Mouse (Mus musculus) lung, postnatal 36 days (tissue): ENCODE results near the gene Man2b1.

Source experiments
- DNase-seq: peaks from one replicate; pipeline ENCODE4 v3.0.0; 2022; ENCODE audit warnings: mixed read lengths

Gene Man2b1

GRCm38 (mm10) chr8:85083108-85083813 is at the start of gene Man2b1:
Man2b1 (plus strand) TSS chr8:85083270.
- DNase-seq: peak; percentile 98

DNA sequence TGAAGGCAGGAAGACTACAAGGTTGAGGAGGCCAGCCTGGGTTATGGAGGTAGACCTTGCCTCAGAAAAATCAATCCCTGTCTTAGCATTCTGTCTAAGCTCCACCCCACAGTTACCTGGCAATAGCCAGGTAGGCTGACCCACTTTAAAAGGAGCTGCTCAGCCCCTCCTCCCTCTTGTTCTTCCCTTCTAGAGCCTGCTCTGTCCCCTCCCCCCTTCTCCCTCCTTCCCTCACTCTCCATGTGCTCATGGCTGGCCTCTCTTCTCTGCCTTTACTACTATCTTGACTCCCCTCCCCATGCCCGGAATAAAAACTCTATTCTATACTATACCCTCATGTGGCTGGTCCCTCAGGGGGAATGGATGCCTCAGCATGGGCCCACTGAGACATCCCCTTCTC is 49.2 kb upstream of the Man2b1 start:
- peak; percentile 64 for DNase-seq

DNA sequence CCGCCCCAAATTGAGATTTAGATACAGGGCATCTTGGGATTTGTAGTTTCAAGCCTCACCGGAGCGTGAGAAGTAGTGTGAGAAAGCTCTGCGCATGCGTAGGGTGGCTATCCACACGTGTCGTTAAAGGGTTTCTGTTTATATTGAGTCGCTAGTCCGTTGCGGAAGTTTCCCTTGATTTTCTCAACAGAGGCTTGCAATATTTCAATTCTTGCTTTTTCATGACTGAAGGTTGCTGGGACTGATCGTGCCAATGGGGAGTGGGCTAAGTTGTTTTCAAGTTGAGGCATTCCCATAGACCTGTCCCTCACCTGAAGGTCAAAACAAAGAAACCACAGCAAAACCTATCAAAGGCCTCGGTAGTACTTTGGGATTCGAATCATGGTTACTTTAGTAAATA is 48.3 kb upstream of the Man2b1 start:
- peak; percentile 90 for DNase-seq

DNA sequence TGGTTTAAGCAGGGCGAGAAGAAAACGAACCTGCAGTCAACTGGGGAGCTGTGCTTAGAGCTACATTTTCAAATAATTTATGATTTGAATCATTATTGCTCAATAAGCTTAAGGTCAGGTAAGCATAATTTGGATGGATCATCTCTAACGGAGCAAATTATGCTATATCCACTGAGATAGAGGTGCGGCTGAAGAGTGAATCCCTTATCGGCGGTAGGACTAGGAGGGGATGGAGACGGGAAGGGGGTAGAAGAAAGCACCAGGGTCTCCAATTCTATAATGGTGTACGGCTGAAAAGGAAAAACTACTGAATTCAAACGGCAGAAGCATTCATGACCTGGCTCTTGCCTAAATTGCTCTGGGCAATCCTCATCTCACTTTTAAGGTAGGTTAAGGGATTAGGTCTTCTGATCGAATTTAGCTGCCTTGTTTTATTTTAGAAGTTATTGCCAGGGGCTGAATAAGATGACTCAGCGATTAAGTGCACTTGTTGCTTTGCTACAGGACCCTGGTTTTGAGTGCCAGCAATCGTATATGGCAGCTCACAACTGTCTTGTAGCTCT is 47.8 kb upstream of the Man2b1 start:
- no peak for DNase-seq

GRCm38 (mm10) chr8:85035728-85036310 is 47.3 kb upstream of the Man2b1 start:
- peak; percentile 21 for DNase-seq

DNA sequence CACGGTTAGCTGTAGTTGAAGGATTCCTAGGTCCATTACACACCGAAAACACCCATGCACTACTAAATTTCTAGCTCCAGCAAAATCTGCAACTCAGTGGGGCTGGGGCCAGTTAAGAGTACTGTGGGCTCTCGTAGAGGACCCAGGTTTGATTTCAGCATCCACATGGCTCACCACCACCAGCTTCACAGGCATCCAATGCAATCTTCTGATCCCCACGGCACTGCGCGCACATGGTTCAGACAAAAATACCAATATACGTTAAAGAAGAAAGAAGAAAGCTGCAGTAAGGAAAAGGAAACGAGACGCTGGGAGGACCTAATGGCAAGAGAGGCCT is 46.7 kb upstream of the Man2b1 start:
- no peak for DNase-seq

- peak; percentile 98 for DNase-seq
Observed at GRCm38 (mm10) chr8:85036718-85037365, 46.2 kb upstream of the Man2b1 start, which contains the start of gene Tnpo2. Tnpo2 (plus strand) TSS chr8:85036915.

- DNase-seq: no peak
Observed at GRCm38 (mm10) chr8:85037366-85037680, 45.7 kb upstream of the Man2b1 start.

GRCm38 (mm10) chr8:85037681-85038531 is 45.2 kb upstream of the Man2b1 start:
- DNase-seq: peak; percentile 52

- DNase-seq: peak; percentile 10
Observed at GRCm38 (mm10) chr8:85043619-85044018, 39.5 kb upstream of the Man2b1 start.

GRCm38 (mm10) chr8:85057367-85057766 is 25.7 kb upstream of the Man2b1 start:
- no peak for DNase-seq

DNA sequence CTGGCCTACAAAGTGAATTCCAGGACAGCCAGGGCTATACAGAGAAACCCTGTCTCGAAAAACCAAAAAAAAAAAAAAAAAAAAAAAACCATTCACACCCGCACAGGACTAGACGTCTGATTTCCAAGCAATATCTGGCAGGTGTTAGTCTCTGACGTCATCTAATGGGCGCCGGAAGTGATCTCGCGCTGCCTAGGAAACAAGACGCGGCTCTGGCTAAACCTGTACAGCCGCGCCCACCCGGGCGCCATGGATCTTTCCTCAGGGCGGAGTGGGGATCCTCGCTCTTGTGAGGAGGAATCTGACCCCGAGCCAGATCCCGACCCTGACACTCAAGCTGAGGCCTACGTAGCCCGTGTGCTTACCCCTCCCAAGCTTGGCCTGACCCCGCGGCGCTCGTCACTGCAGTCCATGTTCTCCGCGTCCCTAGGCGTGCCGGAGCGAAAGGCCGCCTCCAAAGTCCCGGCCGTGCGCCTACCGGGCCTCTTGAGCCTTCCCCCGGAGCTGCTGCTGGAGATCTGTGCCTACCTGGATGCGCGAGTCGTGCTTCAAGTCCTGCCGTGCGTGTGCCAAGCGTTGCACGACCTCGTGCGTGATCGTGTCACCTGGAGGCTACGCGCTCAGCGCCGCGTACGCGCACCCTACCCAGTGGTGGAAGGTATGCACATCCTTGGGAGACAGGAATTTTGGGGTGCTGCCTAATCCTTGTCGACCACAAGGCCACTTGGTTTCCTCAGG is 23.0 kb upstream of the Man2b1 start, which contains the start of gene Fbxw9:
Fbxw9 (plus strand) TSS at position 177 of the 738 bp plus-strand sequence.
- DNase-seq: peak; percentile 98

DNA sequence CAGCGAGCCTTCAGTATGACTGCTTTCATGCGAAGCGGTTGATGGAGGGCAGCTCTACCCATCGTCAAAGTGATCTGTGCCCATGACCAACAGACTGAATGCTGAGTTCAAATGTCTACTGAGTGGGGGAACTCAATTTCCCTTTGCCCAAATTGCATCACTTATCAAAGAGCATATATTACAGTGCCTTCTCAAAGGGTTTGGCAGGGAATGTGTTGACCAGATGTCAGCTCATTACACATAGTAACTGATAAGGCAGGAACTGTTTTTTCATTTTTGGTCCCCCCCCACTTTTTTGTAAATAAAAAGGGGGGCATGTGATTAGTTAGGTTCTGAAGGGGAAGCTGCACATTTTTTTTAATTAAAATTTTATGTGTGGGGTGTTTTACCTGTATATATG is 20.5 kb upstream of the Man2b1 start:
- no peak for DNase-seq

- DNase-seq: no peak
Observed at GRCm38 (mm10) chr8:85065213-85065612, 17.9 kb upstream of the Man2b1 start.

GRCm38 (mm10) chr8:85067155-85067554 is 15.9 kb upstream of the Man2b1 start:
- no peak for DNase-seq

DNA sequence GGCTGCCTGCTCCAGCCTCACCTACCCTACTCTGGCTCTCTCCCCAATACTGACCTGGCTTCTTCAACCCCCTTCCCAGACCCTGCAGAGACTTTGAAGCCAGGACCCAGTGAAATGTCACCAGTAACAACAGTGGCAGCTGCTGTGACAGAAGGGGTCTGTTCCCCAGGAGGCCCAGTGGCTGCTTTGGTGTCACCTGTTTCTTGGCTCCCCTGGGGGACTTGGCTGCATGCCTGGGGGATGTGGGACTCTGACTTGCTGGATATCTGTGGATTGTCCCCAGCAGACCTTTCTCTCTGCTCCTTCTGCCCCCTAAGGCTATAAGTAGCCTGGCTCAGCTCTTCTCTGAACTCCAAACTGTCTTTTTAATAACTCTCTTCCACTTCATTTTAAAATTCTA is 15.1 kb upstream of the Man2b1 start, which contains the start of gene Gm5741:
Gm5741 (minus strand) TSS at position 1 of the 400 bp plus-strand sequence.
- DNase-seq: no peak

GRCm38 (mm10) chr8:85071041-85071440 is 12.0 kb upstream of the Man2b1 start:
- peak; percentile 37 for DNase-seq

- peak; percentile 96 for DNase-seq
Observed at GRCm38 (mm10) chr8:85071514-85072281, 11.4 kb upstream of the Man2b1 start, which contains the start of gene Dhps. Dhps (plus strand) TSS chr8:85071757.

DNA sequence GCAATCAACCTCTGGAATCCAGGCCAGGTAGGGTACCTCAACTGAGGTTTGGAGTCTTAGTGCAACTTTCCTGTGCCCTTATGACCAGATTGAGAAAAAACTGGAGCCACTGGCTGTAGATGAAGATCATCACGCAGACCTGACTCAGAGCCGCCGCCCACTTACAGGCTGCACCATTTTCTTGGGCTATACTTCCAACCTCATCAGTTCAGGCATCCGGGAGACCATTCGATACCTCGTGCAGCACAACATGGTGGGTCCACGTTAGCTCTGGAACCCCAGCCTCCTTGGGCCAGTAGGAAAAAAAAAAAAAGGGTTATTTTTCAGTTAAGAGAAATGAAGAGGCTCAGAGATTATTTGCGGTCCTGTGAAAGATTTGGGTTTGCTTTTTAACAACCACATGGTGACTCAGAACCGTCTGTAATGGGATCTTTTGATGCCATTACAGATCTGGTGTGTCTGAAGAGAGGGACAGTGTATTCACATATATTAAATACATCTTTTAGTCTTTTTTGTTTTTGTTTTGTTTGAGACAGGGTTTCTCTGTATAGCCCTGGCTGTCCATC is 10.6 kb upstream of the Man2b1 start:
- no peak for DNase-seq

DNA sequence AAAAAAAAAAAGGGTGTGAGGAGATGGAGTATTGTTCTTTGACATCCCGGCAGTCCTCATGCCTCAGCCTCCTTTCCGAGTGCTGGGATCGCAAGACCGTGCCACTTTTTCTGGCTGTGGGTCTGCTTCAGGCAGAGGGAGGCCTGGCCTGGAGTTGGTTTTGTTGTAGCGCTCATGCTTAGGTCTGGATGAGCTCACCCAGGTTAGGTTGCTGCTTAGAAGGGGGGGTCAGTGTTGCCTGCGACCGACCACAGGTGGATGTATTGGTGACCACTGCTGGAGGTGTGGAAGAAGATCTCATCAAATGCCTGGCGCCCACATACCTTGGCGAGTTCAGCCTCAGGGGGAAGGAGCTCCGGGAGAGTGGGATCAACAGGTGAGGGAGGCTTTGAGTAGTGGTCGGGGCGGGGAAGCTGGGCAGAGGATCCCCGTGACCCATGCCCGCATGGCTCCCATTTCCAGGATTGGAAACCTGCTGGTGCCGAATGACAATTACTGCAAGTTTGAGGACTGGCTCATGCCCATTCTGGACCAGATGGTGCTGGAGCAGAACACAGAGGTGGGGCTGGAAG is 9.9 kb upstream of the Man2b1 start:
- no peak for DNase-seq

DNA sequence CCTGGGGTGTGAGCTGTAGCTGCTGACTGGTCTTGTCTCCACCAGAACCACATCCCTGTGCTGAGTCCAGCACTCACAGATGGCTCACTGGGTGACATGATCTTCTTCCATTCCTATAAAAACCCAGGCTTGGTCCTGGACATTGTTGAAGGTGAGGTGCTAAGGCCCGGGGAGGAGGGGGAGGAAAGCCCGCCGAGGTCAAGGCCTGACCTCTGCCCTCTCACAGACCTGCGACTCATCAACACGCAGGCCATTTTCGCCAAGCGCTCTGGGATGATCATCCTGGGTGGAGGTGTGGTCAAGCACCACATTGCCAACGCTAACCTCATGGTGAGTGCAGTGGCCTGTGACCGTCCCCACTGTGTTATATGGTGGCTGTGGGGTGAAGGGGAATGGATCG is 8.9 kb upstream of the Man2b1 start:
- DNase-seq: no peak
